8 mouse cellular contexts compared by ENCODE assay signal in the genomic region with DNA sequence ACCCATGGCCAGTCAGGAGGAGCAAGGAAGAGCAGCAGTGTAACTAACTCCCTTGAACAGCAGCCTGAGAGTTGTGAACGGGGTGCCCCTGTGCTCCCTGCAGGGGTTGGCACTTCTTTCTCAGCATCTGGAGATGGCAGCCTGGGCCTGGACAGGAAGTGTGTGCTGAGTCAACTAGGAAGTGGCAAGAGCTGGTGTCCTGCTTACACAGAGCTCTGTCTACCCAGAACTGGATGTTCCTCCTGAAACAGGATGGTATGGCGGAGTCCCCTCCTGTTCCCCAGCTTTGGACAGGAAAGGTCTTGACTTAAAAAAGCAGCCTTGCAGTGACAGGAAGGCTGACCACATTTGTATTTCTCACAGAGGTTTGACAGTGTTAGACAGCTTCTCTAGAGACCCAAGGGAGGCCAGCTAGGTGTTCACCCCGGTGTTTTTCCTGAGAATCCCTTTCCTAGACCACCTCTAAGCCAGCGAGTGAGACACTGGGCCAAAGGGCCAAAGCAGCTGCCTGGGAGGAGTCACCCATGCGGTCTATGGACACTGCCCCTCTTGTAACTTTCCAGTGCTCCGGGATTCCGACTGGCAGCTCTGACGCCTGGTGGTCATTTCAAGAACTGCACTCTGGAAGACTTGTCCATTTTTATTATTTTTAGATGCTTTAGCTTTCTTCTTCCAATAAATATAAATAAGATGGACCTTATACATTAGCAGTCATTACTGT. TPM values are rescaled to one million over a fixed set of nuclear protein-coding genes. Genes with fewer than 3 reads are reported as not detected.
DNase-seq lines count a peak whose midpoint lies in the region; ATAC-seq and TF ChIP-seq lines count a peak whose summit lies in the region.

No protein-coding gene starts in this region.

- WGBS in forebrain, embryonic 12.5 days, result 25% methylated on average over 8 of the region's 8 CpGs
- 23% methylated on average over 8 of the region's 8 CpGs for WGBS in forebrain, embryonic 13.5 days
- 3% methylated on average over 8 of the region's 8 CpGs for WGBS in bone marrow, adult 2 months
- 0% methylated on average over 8 of the region's 8 CpGs for WGBS in macrophage (ENCODE audit: missing documents)

- H3K9me3 ChIP-seq in forebrain, embryonic 12.5 days, result no peaks in the 10 kb centered on the region
- H3K9me3 ChIP-seq in forebrain, embryonic 13.5 days (replicated peaks), result no peaks in the 10 kb centered on the region
- peaks cover 5% of the 10 kb centered on the region; the same call in 1 of the 2 replicates for H3K9me3 ChIP-seq in erythroblast, embryonic 14.5 days (ENCODE audit: control insufficient read depth, low read length)

- intact Hi-C loops in heart, postnatal 36 days (cut with DNase I), result loop anchor here (2.0 kb wide), 1 partner anchor 88 kb away; the partner anchor contains the start of genes Cnih4 and Nvl

- H3K4me2 ChIP-seq in forebrain, embryonic 12.5 days, result no peak overlapping the region
- no peak overlapping the region for H3K4me2 ChIP-seq in forebrain, embryonic 13.5 days

- peak; percentile 79 to 81 for DNase-seq in heart, postnatal 36 days
- peak; percentile 34 to 38 for DNase-seq in layer of hippocampus, postnatal 36 days
- peak; percentile 46 to 77 for DNase-seq in spleen, adult 18-20 months

- ATAC-seq in forebrain, embryonic 12.5 days (ENCODE audit: low FRiP score), result 0 out of 2 replicates have a peak, but pooled peaks have one; percentile 39
- no peak for ATAC-seq in forebrain, embryonic 13.5 days

- H3K79me2 ChIP-seq in macrophage (ENCODE audit: inconsistent target), result peaks cover 9% of the 10 kb centered on the region; the same call in 1 of the 2 replicates

- no peak overlapping the region for H3K4me3 ChIP-seq in forebrain, embryonic 12.5 days (replicated peaks)
- no peak overlapping the region for H3K4me3 ChIP-seq in forebrain, embryonic 13.5 days
- peak overlapping the region; percentile 8 for H3K4me3 ChIP-seq in bone marrow, adult 2 months (replicated peaks; ENCODE audit: control insufficient read depth, low read depth, low read length)
- peak overlapping the region; percentile 1 for H3K4me3 ChIP-seq in erythroblast, embryonic 14.5 days (replicated peaks)
- H3K4me3 ChIP-seq in macrophage (ENCODE audit: inconsistent target), result peak overlapping the region; percentile 24

- no peaks in the 10 kb centered on the region for H3K36me3 ChIP-seq in forebrain, embryonic 12.5 days (replicated peaks)
- H3K36me3 ChIP-seq in forebrain, embryonic 13.5 days (ENCODE audit: poor library complexity, severe bottlenecking), result no peaks in the 10 kb centered on the region
- peaks cover 71% of the 10 kb centered on the region for H3K36me3 ChIP-seq in erythroblast, embryonic 14.5 days (ENCODE audit: control insufficient read depth)
- H3K36me3 ChIP-seq in macrophage (ENCODE audit: inconsistent target), result no peaks in the 10 kb centered on the region

- TF ChIP-seq CTCF in bone marrow, adult 2 months (IDR thresholded peaks at IDR 0.05; ENCODE audit: control insufficient read depth, insufficient read depth, low read length), result peak; percentile 73

- TF ChIP-seq POLR2A in bone marrow, adult 2 months (IDR thresholded peaks at IDR 0.05; ENCODE audit: borderline replicate concordance, control insufficient read depth, low read depth, low read length), result 0 out of 2 replicates have a peak, but pooled peaks have one; percentile 28

- H3K9ac ChIP-seq in forebrain, embryonic 12.5 days, result no peak overlapping the region
- no peak overlapping the region for H3K9ac ChIP-seq in forebrain, embryonic 13.5 days

- no peaks in the 10 kb centered on the region for H3K27me3 ChIP-seq in forebrain, embryonic 12.5 days
- H3K27me3 ChIP-seq in forebrain, embryonic 13.5 days, result no peaks in the 10 kb centered on the region
- no peaks in the 10 kb centered on the region for H3K27me3 ChIP-seq in erythroblast, embryonic 14.5 days (ENCODE audit: control insufficient read depth)

- H3K4me1 ChIP-seq in forebrain, embryonic 12.5 days, result peaks cover 9% of the 10 kb centered on the region; the same call in 1 of the 2 replicates
- H3K4me1 ChIP-seq in forebrain, embryonic 13.5 days, result no peaks in the 10 kb centered on the region
- peaks cover 17% of the 10 kb centered on the region for H3K4me1 ChIP-seq in bone marrow, adult 2 months (ENCODE audit: control insufficient read depth, insufficient read depth, low read length)
- H3K4me1 ChIP-seq in erythroblast, embryonic 14.5 days (ENCODE audit: control insufficient read depth), result peaks cover 90% of the 10 kb centered on the region

- no peak overlapping the region for H3K27ac ChIP-seq in forebrain, embryonic 12.5 days
- no peak overlapping the region for H3K27ac ChIP-seq in forebrain, embryonic 13.5 days
- peak overlapping the region; percentile 92 for H3K27ac ChIP-seq in bone marrow, adult 2 months (ENCODE audit: control insufficient read depth, insufficient read depth, low read depth, low read length, poor library complexity)
- H3K27ac ChIP-seq in macrophage, result peak overlapping the region; percentile 98

RNA-seq across cellular contexts. Expression of gene Wdr26, which starts 20.7 kb away (rescaled TPM):
- polyA plus RNA-seq in forebrain, embryonic 12.5 days (2016; fragmentation: Nextera tagmentation; extraction: Ambion mirVana), result 46.7 and 48.8 TPM in 2 replicates
- polyA plus RNA-seq in forebrain, embryonic 13.5 days (2015; fragmentation: Nextera tagmentation; extraction: Ambion mirVana), result 44.7 and 45.2 TPM in 2 replicates
- 88.4 and 115 TPM in 2 replicates for polyA plus RNA-seq in bone marrow, adult 2 months (2011; ENCODE audit: insufficient read depth, insufficient read length, low replicate concordance, missing spikeins)
- 12.7 and 17.8 TPM in 2 replicates for polyA plus RNA-seq in erythroblast, embryonic 14.5 days (2012)
- 100 to 1,000 TPM; 110 to 115 TPM for total RNA-seq in heart, postnatal 36 days (2021)
- 100 to 1,000 TPM; 119 to 122 TPM for total RNA-seq in layer of hippocampus, postnatal 36 days (2021)
- total RNA-seq in macrophage (2018; cell fraction: chromatin; rRNA removed), result 100 to 1,000 TPM; 306 to 843 (median 604) TPM
- 100 to 1,000 TPM; 117 to 200 (median 160) TPM for total RNA-seq in macrophage (2018; cell fraction: cytosol; rRNA removed)
- total RNA-seq in macrophage (2018; cell fraction: nucleus; rRNA removed), result 100 to 1,000 TPM; 284 to 524 (median 451) TPM
- 115 to 137 TPM (median 119 TPM) in 3 replicates for polyA plus RNA-seq in macrophage (2018)

Comparison
In these comparisons a context has a peak if more than half of its experiments do, and no peak if none do; other contexts are left out.
1. H3K27ac ChIP-seq: peak in bone marrow, adult 2 months (single experiment) and macrophage (single experiment); none in forebrain, embryonic 12.5 days (single experiment) and forebrain, embryonic 13.5 days (single experiment).
2. H3K4me3 ChIP-seq: peak in bone marrow, adult 2 months (single experiment), erythroblast, embryonic 14.5 days (single experiment) and macrophage (single experiment); none in forebrain, embryonic 12.5 days (single experiment) and forebrain, embryonic 13.5 days (single experiment).
3. Peak in every context shown above with its lines, with median percentiles within 50 percentile points of each other: DNase-seq.